Mouse (Mus musculus) hematopoietic multipotent progenitor cell, adult 10-12 weeks (in vitro differentiated cells): ENCODE data around the gene Phf21a. TPM values are rescaled to one million over a fixed set of nuclear protein-coding genes. Genes with fewer than 3 reads are reported as not detected.

ENCODE experiments used
- polyA plus RNA-seq: library from polyadenylated mRNA; stranded (reverse); fragments of >175 nt; gene quantifications from 2 replicates; pipeline ENCODE4 v1.2.3, GENCODE M21; 2012; ENCODE audit warnings: low replicate concordance

Gene Phf21a
- polyA plus RNA-seq = 28.3 and 73.6 TPM in 2 replicates

GRCm38 (mm10) chr2:92092817-92093216 lies at the start of gene Phf21a:
Gene Phf21a, plus strand, starts transcription at chr2:92093117.

GRCm38 (mm10) chr2:92374514-92374913 lies 281.6 kb downstream of the Phf21a start, which contains the start of the genes Pex16 and Large2:
Gene Pex16, plus strand, starts transcription at chr2:92374676.
Gene Large2, minus strand, starts transcription at chr2:92374869.

GRCm38 (mm10) chr2:92381901-92382588 lies 289.1 kb downstream of the Phf21a start, which contains the start of gene 1700029I15Rik:
Gene 1700029I15Rik, plus strand, starts transcription at chr2:92382538.

GRCm38 (mm10) chr2:92401091-92401561 lies 308.2 kb downstream of the Phf21a start, which contains the start of gene Mapk8ip1:
Gene Mapk8ip1, minus strand, starts transcription at chr2:92401263.

Other genes with a start within 250 kb of the Phf21a start
- gene Chrm4, start 165.9 kb upstream of the Phf21a start, polyA plus RNA-seq = 0.13 and 0.59 TPM in 2 replicates
- gene Mdk, start 160.8 kb upstream of the Phf21a start, polyA plus RNA-seq = 8.2 and 9.8 TPM in 2 replicates
- gene Gm9821, start 147.4 kb upstream of the Phf21a start, polyA plus RNA-seq = not detected in 2 replicates
- gene Dgkz, start 117.3 kb upstream of the Phf21a start, polyA plus RNA-seq = 253 and 376 TPM in 2 replicates
- gene Creb3l1, start 68.6 kb upstream of the Phf21a start, polyA plus RNA-seq = 1.6 and 2.9 TPM in 2 replicates